Mouse (Mus musculus) liver, embryonic 14.5 days (tissue): ENCODE measurements around the gene Smarcal1. TPM values are rescaled to one million over a fixed set of nuclear protein-coding genes. Genes with fewer than 3 reads are reported as not detected.

Source experiments
- ATAC-seq: fragments of 200-750 bp; cut with Nextera tagmentation; 2 replicates; pipeline ENCODE4 v1.8.0; 2017; ENCODE audit warnings: moderate number of reproducible peaks, mild to moderate bottlenecking, moderate library complexity; ENCODE audit not compliant: insufficient read depth
- DNase-seq, 3 experiments: peaks; one replicate each; pipeline ENCODE4 v3.0.0-alpha.2; 2012 to 2013; ENCODE audit warnings: low read depth in 3 of 3, low spot score in 3 of 3
- H3K27ac ChIP-seq: fragments of 300-500 bp; sonication (generic); 2 replicates; pipeline ENCODE4 v1.5.1; 2014; ENCODE audit warnings: moderate library complexity, mild to moderate bottlenecking, control low read depth, inconsistent platforms
- H3K27me3 ChIP-seq: fragments of 300-500 bp; sonication (generic); 2 replicates; pipeline ENCODE4 v1.6.1; 2014; ENCODE audit warnings: mild to moderate bottlenecking, low read length, moderate library complexity; ENCODE audit not compliant: control insufficient read depth, insufficient read depth
- H3K36me3 ChIP-seq: fragments of 300-500 bp; sonication (generic); replicated peaks from 2 replicates; pipeline ENCODE4 v1.6.1; 2014; ENCODE audit warnings: low read depth; ENCODE audit not compliant: control insufficient read depth, insufficient read depth
- H3K4me1 ChIP-seq, 2 experiments: fragments of 200-500 bp in 1 of 2; fragments of 300-500 bp in 1 of 2; sonication (generic) in 1 of 2; replicated peaks; 2 replicates each; pipeline ENCODE4 v1.6.1; 2012 to 2014; ENCODE audit warnings: antibody characterized with exemption in 1 of 2, inconsistent platforms in 1 of 2, low read length in 1 of 2; ENCODE audit not compliant: control insufficient read depth in 2 of 2, insufficient read depth in 2 of 2
- H3K4me2 ChIP-seq: fragments of 300-500 bp; sonication (generic); 2 replicates; pipeline ENCODE4 v1.6.1; 2014; ENCODE audit warnings: low read depth, mild to moderate bottlenecking, control low read depth, moderate library complexity
- H3K4me3 ChIP-seq, 2 experiments: fragments of 200-500 bp in 1 of 2; fragments of 300-500 bp in 1 of 2; sonication (generic) in 1 of 2; 2 replicates each; pipeline ENCODE4 v1.5.1; 2012 to 2014; ENCODE audit warnings: low read depth in 2 of 2, low read length in 2 of 2, mild to moderate bottlenecking in 2 of 2, control low read depth in 1 of 2, inconsistent platforms in 1 of 2, moderate library complexity in 1 of 2; ENCODE audit not compliant: insufficient read depth in 1 of 2
- H3K9ac ChIP-seq: fragments of 300-500 bp; sonication (generic); replicated peaks from 2 replicates; pipeline ENCODE4 v1.6.1; 2014; ENCODE audit warnings: mild to moderate bottlenecking, control low read depth, moderate library complexity
- H3K9me3 ChIP-seq: fragments of 300-500 bp; sonication (generic); 2 replicates; pipeline ENCODE4 v1.6.1; 2016; ENCODE audit warnings: low read length, mixed read lengths; ENCODE audit not compliant: control insufficient read depth
- CTCF ChIP-seq: IDR thresholded peaks from 2 replicates; pipeline ENCODE4 v1.5.1; 2016; ENCODE audit warnings: antibody characterized with exemption, low read depth, control low read depth
- EP300 ChIP-seq: IDR thresholded peaks from 2 replicates; pipeline ENCODE4 v1.6.1; 2016; ENCODE audit warnings: antibody characterized with exemption, low read depth
- WGBS: fragments of 180-500 bp; shearing (Covaris S2); extraction: QIAGEN DNeasy Blood & Tissue Kit; methylation state at CpG from one replicate; pipeline ENCODE4 v1.1.7; 2014; ENCODE audit not compliant: insufficient replicate concordance; 5-methylcytosine and 5-hydroxymethylcytosine counted together
- polyA plus RNA-seq, 2 experiments: library from polyadenylated mRNA; depleted of rRNA in 1 of 2; stranded (reverse) in 1 of 2; unstranded in 1 of 2; fragments of >200 nt; fragmentation: Nextera tagmentation in 1 of 2; extraction: Ambion mirVana in 1 of 2; gene quantifications; 2 replicates each; pipeline versions ENCODE4 v1.2.1 to v1.2.3; 2012 to 2014

The Smarcal1 gene
- polyA plus RNA-seq, 2 experiments, result 6.7 to 10.6 TPM

- no peak for ATAC-seq
- Histone ChIP-seq H3K4me2 (no peak overlapping the region), H3K9me3 (no peaks in the 10 kb centered on the region), H3K36me3 (peaks cover 5% of the 10 kb centered on the region), H3K27me3 (no peaks in the 10 kb centered on the region), H3K9ac (no peak overlapping the region), H3K27ac (no peak overlapping the region), H3K4me3 (no peak overlapping the region), H3K4me1 (peaks cover 3 to 4% of the 10 kb centered on the region in 2 experiments; a peak in 3 of 4 replicates)
- WGBS, result 76% methylated on average over 15 of the region's 15 CpGs
- no peak for DNase-seq
- TF ChIP-seq CTCF (no peak), EP300 (no peak)
These were observed 4.5 kb downstream of the Smarcal1 start for GRCm38 (mm10) chr1:72587532-72587931.

GRCm38 (mm10) chr1:72588763-72589162, 5.7 kb downstream of the Smarcal1 start:
- H3K36me3 ChIP-seq, result peaks cover 5% of the 10 kb centered on the region
- WGBS, result 40% methylated on average over 2 of the region's 2 CpGs

GRCm38 (mm10) chr1:72590636-72591035, 7.6 kb downstream of the Smarcal1 start:
- ATAC-seq, result no peak
- DNase-seq, result no peak
- Histone ChIP-seq H3K36me3 (peaks cover 7% of the 10 kb centered on the region), H3K4me1 (no peaks in the 10 kb centered on the region), H3K4me3 (no peak overlapping the region), H3K9ac (no peak overlapping the region), H3K27me3 (no peaks in the 10 kb centered on the region), H3K9me3 (no peaks in the 10 kb centered on the region), H3K4me2 (no peak overlapping the region), H3K27ac (no peak overlapping the region)
- TF ChIP-seq CTCF, result no peak
- no peak for TF ChIP-seq EP300
- 65% methylated on average over 4 of the region's 4 CpGs for WGBS

More at GRCm38 (mm10) chr1:72588763-72589162, 5.7 kb downstream of the Smarcal1 start:
- Histone ChIP-seq H3K4me2 (no peak overlapping the region), H3K27ac (no peak overlapping the region), H3K9ac (no peak overlapping the region), H3K9me3 (no peaks in the 10 kb centered on the region), H3K4me1 (peaks cover 3% of the 10 kb centered on the region in 2 experiments; a peak in 2 of 4 replicates), H3K4me3 (no peak overlapping the region), H3K27me3 (no peaks in the 10 kb centered on the region)
- ATAC-seq (no peak), DNase-seq (no peak)
- no peak for TF ChIP-seq CTCF
- no peak for TF ChIP-seq EP300

GRCm38 (mm10) chr1:72592350-72592749, 9.3 kb downstream of the Smarcal1 start:
- no peak overlapping the region for H3K4me2 ChIP-seq
- H3K9me3 ChIP-seq, result no peaks in the 10 kb centered on the region
- H3K27me3 ChIP-seq, result no peaks in the 10 kb centered on the region
- no peak overlapping the region for H3K4me3 ChIP-seq
- DNase-seq (no peak), ATAC-seq (no peak)
- H3K4me1 ChIP-seq, result no peaks in the 10 kb centered on the region
- peaks cover 7% of the 10 kb centered on the region for H3K36me3 ChIP-seq
- H3K9ac ChIP-seq, result no peak overlapping the region
- WGBS, result 75% methylated on average over 3 of the region's 3 CpGs
- H3K27ac ChIP-seq, result no peak overlapping the region
- no peak for TF ChIP-seq EP300
- no peak for TF ChIP-seq CTCF

GRCm38 (mm10) chr1:72593340-72593951, 10.4 kb downstream of the Smarcal1 start:
- Histone ChIP-seq H3K27ac (no peak overlapping the region), H3K9ac (no peak overlapping the region), H3K9me3 (no peaks in the 10 kb centered on the region), H3K4me2 (no peak overlapping the region), H3K4me1 (no peaks in the 10 kb centered on the region), H3K27me3 (no peaks in the 10 kb centered on the region), H3K4me3 (no peak overlapping the region), H3K36me3 (peaks cover 7% of the 10 kb centered on the region)
- WGBS, result 80% methylated on average over 20 of the region's 20 CpGs
- no peak for TF ChIP-seq EP300
- TF ChIP-seq CTCF, result no peak
- ATAC-seq (no peak), DNase-seq (no peak)
